Mouse (Mus musculus) heart, adult 2 months (tissue): ENCODE results near the gene Cops2. TPM values are rescaled to one million over a fixed set of nuclear protein-coding genes. Genes with fewer than 3 reads are reported as not detected.

ENCODE experiments used
- DNase-seq, 2 experiments: peaks; one replicate each; pipeline ENCODE4 v3.0.0; 2021
- H3K27ac ChIP-seq: fragments of 200-600 bp; 2 replicates; pipeline ENCODE4 v1.8.1; 2022
- H3K27me3 ChIP-seq: fragments of 200-500 bp; 2 replicates; pipeline ENCODE4 v1.6.1; 2012; ENCODE audit warnings: mild to moderate bottlenecking, low read length, inconsistent platforms, mixed read lengths; ENCODE audit not compliant: control insufficient read depth, insufficient read depth
- H3K36me3 ChIP-seq: fragments of 200-500 bp; 2 replicates; pipeline ENCODE4 v1.6.1; 2012; ENCODE audit warnings: low read length, inconsistent platforms; ENCODE audit not compliant: control insufficient read depth, insufficient read depth
- H3K4me1 ChIP-seq: fragments of 200-500 bp; 2 replicates; pipeline ENCODE4 v1.6.1; 2011; ENCODE audit warnings: low read length; ENCODE audit not compliant: control insufficient read depth, insufficient read depth
- H3K4me3 ChIP-seq: fragments of 200-600 bp; 2 replicates; pipeline ENCODE4 v1.8.1; 2022
- H3K79me2 ChIP-seq: fragments of 200-500 bp; replicated peaks from 2 replicates; pipeline ENCODE4 v1.6.1; 2012; ENCODE audit warnings: mild to moderate bottlenecking, inconsistent platforms, low read length, moderate library complexity, mixed read lengths; ENCODE audit not compliant: control insufficient read depth, insufficient read depth
- H3K9ac ChIP-seq: fragments of 200-500 bp; 2 replicates; pipeline ENCODE4 v1.6.1; 2012; ENCODE audit warnings: low read depth, mild to moderate bottlenecking, control low read depth, inconsistent platforms, low read length, mixed read lengths
- CTCF ChIP-seq: fragments of 200-600 bp; IDR thresholded peaks from 2 replicates; pipeline ENCODE4 v1.8.1; 2022; ENCODE audit warnings: antibody characterized with exemption, mild to moderate bottlenecking, moderate library complexity
- EP300 ChIP-seq: fragments of 200-500 bp; IDR thresholded peaks from 2 replicates; pipeline ENCODE4 v1.6.1; 2011; ENCODE audit warnings: low read depth, low read length, control low read depth; ENCODE audit not compliant: insufficient read depth
- POLR2A ChIP-seq: fragments of 200-500 bp; IDR thresholded peaks from 2 replicates; pipeline ENCODE4 v1.6.1; 2011; ENCODE audit warnings: mild to moderate bottlenecking, low read depth, low read length, control low read depth; ENCODE audit not compliant: insufficient read depth
- WGBS: fragments of 180-500 bp; shearing (Covaris S2); methylation state at CpG from one replicate; pipeline ENCODE4 v1.1.7; 2018; 5-methylcytosine and 5-hydroxymethylcytosine counted together
- intact Hi-C: fragments of 180-260 bp; cut with DNase I; formaldehyde crosslinking; loops from one replicate; pipeline ENCODE4 v1.15.1; 2025
- polyA plus RNA-seq: library from polyadenylated mRNA; depleted of rRNA; stranded (reverse); fragments of >200 nt; gene quantifications from 2 replicates; pipeline ENCODE4 v1.2.3, GENCODE M21; 2012
- total RNA-seq, 2 experiments: library from RNA; stranded (reverse); gene quantifications; 2 replicates each; pipeline ENCODE4 v1.2.3; 2021

The Cops2 gene
- total and polyA plus RNA-seq, 3 experiments, result 10.3 to 85.4 (median 83.9) TPM

- Histone ChIP-seq H3K36me3 (no peaks in the 10 kb centered on the region), H3K4me3 (no peak overlapping the region), H3K4me1 (no peaks in the 10 kb centered on the region; the same call in 1 of the 2 replicates), H3K9ac (no peak overlapping the region), H3K27me3 (no peaks in the 10 kb centered on the region), H3K79me2 (no peaks in the 10 kb centered on the region), H3K27ac (no peak overlapping the region)
- WGBS, result 67% methylated on average over 7 of the region's 7 CpGs
- no peak for TF ChIP-seq CTCF
- TF ChIP-seq POLR2A, result 0 out of 2 replicates have a peak, but pooled peaks have one; percentile 16
- no peak for DNase-seq
- intact Hi-C loops, result no loop called here
Observed at GRCm38 (mm10) chr2:125791485-125791885, 67.5 kb downstream of the Cops2 start.

- no peak for DNase-seq
- Histone ChIP-seq H3K27ac (no peak overlapping the region), H3K4me1 (no peaks in the 10 kb centered on the region; the same call in 1 of the 2 replicates), H3K9ac (no peak overlapping the region), H3K27me3 (no peaks in the 10 kb centered on the region), H3K79me2 (no peaks in the 10 kb centered on the region), H3K4me3 (no peak overlapping the region), H3K36me3 (no peaks in the 10 kb centered on the region)
- 85% methylated on average over 4 of the region's 4 CpGs for WGBS
- no peak for TF ChIP-seq POLR2A
- no peak for TF ChIP-seq EP300
- TF ChIP-seq CTCF, result no peak
- intact Hi-C loops, result no loop called here
Observed at GRCm38 (mm10) chr2:125790242-125790641, 68.7 kb downstream of the Cops2 start.

GRCm38 (mm10) chr2:125789265-125789664 is 69.7 kb downstream of the Cops2 start:
- intact Hi-C loops, result no loop called here
- Histone ChIP-seq H3K27ac (no peak overlapping the region), H3K36me3 (no peaks in the 10 kb centered on the region), H3K79me2 (no peaks in the 10 kb centered on the region), H3K27me3 (no peaks in the 10 kb centered on the region), H3K4me3 (no peak overlapping the region), H3K9ac (no peak overlapping the region), H3K4me1 (no peaks in the 10 kb centered on the region; the same call in 1 of the 2 replicates)
- no peak for DNase-seq
- WGBS, result 88% methylated on average over 5 of the region's 5 CpGs
- TF ChIP-seq CTCF, result no peak
- no peak for TF ChIP-seq POLR2A
- TF ChIP-seq EP300, result no peak

GRCm38 (mm10) chr2:125788785-125789184 is 70.2 kb downstream of the Cops2 start:
- no peak overlapping the region for H3K9ac ChIP-seq
- WGBS, result 40% methylated on average over 3 of the region's 3 CpGs

DNA sequence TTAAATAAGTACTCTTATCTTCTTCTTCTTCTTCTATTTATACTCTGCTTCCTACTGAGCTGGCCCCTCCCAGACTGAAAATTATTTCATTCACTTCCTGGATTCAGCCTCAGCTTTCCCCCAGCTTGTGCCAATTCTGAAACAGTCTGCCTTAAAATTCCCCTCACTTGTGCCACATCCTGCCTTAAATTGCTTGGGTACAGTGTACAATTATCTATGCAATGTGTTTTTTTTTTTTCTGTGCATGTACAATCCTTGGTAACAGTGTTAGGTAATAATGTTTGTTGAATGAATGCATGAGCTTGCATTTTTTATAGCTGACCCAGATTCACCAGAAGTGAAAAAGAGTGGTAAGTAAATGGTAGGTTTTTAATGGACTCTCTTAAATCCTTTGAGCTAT is 70.6 kb downstream of the Cops2 start:
- H3K4me1 ChIP-seq, result no peaks in the 10 kb centered on the region; the same call in 1 of the 2 replicates
- H3K9ac ChIP-seq, result no peak overlapping the region
- no peak overlapping the region for H3K4me3 ChIP-seq
- H3K27me3 ChIP-seq, result no peaks in the 10 kb centered on the region
- TF ChIP-seq EP300 (no peak), CTCF (no peak), POLR2A (no peak)
- DNase-seq, result no peak
- peaks cover under 1% of the 10 kb centered on the region for H3K36me3 ChIP-seq
- H3K27ac ChIP-seq, result no peak overlapping the region
- intact Hi-C loops, result no loop called here
- no peaks in the 10 kb centered on the region for H3K79me2 ChIP-seq

More at GRCm38 (mm10) chr2:125788785-125789184, 70.2 kb downstream of the Cops2 start:
- Histone ChIP-seq H3K27me3 (no peaks in the 10 kb centered on the region), H3K36me3 (no peaks in the 10 kb centered on the region), H3K27ac (no peak overlapping the region), H3K79me2 (no peaks in the 10 kb centered on the region), H3K4me3 (no peak overlapping the region), H3K4me1 (no peaks in the 10 kb centered on the region; the same call in 1 of the 2 replicates)
- no peak for TF ChIP-seq POLR2A
- TF ChIP-seq CTCF, result no peak
- TF ChIP-seq EP300, result no peak
- intact Hi-C loops, result no loop called here
- DNase-seq, result no peak

DNA sequence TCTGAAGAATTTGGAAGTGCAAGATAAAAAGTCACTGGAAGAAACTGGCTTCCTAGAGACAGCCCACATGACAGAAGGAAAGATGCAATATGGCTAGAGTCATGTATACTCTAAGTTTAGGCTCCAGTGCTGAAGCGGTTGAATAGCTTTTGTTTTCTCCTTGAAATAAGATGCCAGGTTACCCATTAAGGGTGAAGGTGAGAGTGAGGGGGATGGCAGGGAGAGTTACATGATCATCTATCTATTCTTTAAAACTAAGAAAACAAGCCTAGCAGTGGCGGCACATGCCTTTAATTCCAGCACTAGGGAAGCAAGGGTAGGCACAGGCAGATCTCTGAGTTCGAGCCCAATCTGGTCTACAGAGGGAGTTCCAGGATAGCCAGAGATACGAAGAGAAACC is 73.9 kb downstream of the Cops2 start:
- H3K9ac ChIP-seq, result no peak overlapping the region
- no peak overlapping the region for H3K4me3 ChIP-seq
- DNase-seq, result no peak
- TF ChIP-seq POLR2A (no peak), CTCF (no peak), EP300 (no peak)
- WGBS, result 72% methylated on average over 4 of the region's 4 CpGs
- H3K79me2 ChIP-seq, result peaks cover 2% of the 10 kb centered on the region; the same call in 1 of the 2 replicates
- H3K4me1 ChIP-seq, result peaks cover 8% of the 10 kb centered on the region
- no peaks in the 10 kb centered on the region for H3K27me3 ChIP-seq
- no peak overlapping the region for H3K27ac ChIP-seq
- intact Hi-C loops, result loop anchor here (1.0 kb wide), 1 partner anchor 69 kb away; no protein-coding TSS in a partner anchor
- peaks cover 15% of the 10 kb centered on the region for H3K36me3 ChIP-seq
